Mouse (Mus musculus): ENCODE results near the gene Foxn3.

Foxn3 gene

DNA sequence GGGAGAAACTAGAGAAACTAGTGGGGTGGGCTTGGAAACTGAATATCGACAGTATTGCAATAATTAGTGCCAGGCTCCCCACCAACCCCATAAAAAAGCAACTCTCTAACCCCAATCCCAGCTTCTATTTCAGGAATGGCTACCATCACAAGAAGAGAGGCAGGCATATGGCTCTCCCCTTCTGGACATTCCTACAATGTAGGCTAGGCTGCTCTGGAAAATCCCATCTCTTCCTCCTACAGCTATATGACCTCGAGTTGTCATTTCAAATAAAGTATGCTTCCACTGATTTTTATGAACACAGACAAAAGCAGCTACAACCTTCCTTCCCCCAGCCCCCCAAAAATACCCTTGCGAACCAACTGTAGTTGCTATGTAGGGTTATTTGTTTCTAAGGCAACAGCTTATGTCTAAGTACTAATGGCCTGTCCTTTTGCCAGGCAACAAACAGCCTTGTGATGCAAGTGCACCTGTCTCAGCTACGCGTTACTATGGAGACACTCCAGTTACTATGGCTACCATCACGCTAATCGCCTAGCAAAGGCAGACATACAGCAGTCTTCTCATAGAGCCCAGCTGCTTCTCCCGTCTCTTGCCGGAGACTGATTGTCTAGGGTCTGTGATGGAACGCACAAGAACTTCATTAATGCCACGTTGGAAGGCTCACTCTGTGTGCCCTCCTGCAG is 223.6 kb downstream of the Foxn3 start:
- CTCF ChIA-PET, result interaction anchor here in 1 of 4 experiments (0.5 kb wide), 1 partner anchor 1160 kb away, joined by 3 read pairs; no protein-coding TSS in a partner anchor

DNA sequence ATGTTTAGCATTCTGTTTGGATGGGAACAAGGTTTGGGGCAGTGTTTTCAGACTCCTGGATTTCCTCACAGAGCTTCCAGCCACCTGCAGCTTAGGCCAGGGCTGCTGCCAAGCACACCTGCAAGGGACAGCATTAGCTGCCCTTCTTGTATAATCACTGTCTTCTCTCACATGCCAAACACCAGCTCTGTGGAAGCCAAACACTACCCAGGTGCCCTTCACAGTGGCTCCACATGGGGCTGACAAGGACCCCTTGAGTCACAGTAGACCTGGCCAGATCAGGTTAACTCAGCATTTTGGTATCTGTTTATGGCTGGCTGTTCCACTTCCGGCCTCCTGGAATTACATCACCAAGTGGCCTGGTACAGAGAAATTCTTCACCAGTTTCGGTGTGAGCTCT is 224.6 kb downstream of the Foxn3 start:
- ChIA-PET CTCF (interaction anchor here in 1 of 4 experiments (0.6 to 0.7 kb wide), 3 partner anchors 14 to 166 kb away, joined by 3 to 8 read pairs (median 7); no protein-coding TSS in a partner anchor), POLR2A (interaction anchor here in 3 of 4 experiments (0.6 to 9.5 kb wide), 18 partner anchors 8 to 545 kb away, joined by 3 to 105 read pairs (median 6); partner anchors contain the start of genes Efcab11 (in 1 of the 3) and Tdp1 (in 1 of the 3))

More for the DNA sequence above, 223.6 kb downstream of the Foxn3 start:
- POLR2A ChIA-PET, result interaction anchor here in 3 of 4 experiments (0.6 to 9.5 kb wide), 38 partner anchors 8 to 544 kb away, joined by 3 to 105 read pairs (median 5); partner anchors contain the start of genes Efcab11 (in 1 of the 3) and Tdp1 (in 1 of the 3)

DNA sequence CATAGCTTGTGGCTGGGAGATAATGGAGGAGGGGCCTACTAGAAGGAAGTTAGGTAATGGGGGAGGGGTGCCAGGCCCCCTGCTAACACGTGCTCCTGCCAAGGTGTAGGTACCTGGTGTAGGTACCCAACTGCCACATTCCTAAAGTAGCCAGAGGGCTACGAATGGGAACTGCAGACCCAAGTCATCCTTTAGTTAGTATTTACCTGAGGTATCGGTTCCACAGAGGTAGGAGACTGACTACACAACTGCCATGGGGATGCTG is 226.3 kb downstream of the Foxn3 start:
- POLR2A ChIA-PET, result interaction anchor here in 2 of 4 experiments (0.9 to 9.5 kb wide), 8 partner anchors 6 to 43 kb away, joined by 3 to 105 read pairs (median 10); no protein-coding TSS in a partner anchor
- CTCF ChIA-PET, result interaction anchor here in 1 of 4 experiments (0.6 kb wide), 1 partner anchor 43 kb away, joined by 4 read pairs; no protein-coding TSS in a partner anchor

DNA sequence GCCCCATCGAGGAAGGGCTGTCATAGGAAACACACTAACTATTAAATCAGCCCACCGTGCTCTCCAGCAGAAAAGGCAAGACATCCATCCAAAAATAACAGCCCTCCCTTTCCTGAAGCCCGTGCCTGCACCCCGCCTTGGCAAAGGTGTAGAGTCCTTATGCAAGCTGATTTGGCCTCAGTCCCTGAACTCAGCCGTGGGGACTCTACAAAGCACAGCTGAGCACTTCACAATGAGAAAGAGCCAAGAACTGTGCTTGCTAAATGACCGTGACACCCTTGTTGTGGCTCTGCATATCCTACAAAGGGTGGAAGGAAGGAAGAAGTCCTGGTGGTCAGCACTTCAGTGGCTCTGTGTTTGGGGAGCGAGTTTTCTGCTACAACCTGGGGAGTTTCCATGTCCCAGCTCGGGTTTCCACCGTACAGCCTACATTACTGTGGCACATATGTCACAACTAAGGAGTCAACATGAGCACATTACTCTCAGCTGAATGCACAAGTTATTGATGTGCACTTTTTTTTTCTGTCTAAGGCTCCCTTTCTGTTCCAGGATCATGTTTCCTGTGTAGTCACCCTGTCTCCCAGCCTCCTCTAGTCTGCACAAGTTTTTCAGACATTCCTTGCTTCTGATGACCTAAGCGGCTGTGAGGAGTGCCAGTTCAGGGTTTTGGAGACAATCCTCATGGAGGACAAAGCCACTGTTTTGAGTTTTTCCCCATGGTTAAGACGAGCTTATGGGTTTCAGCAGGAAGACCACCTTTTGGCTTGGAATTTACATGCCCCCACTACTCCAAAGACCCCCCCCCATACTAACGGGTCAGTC is 226.8 kb downstream of the Foxn3 start:
- ChIA-PET POLR2A (interaction anchor here in 2 of 4 experiments (0.9 to 9.5 kb wide), 8 partner anchors 6 to 43 kb away, joined by 3 to 105 read pairs (median 10); no protein-coding TSS in a partner anchor), CTCF (interaction anchor here in 1 of 4 experiments (0.6 kb wide), 1 partner anchor 44 kb away, joined by 4 read pairs; no protein-coding TSS in a partner anchor)

DNA sequence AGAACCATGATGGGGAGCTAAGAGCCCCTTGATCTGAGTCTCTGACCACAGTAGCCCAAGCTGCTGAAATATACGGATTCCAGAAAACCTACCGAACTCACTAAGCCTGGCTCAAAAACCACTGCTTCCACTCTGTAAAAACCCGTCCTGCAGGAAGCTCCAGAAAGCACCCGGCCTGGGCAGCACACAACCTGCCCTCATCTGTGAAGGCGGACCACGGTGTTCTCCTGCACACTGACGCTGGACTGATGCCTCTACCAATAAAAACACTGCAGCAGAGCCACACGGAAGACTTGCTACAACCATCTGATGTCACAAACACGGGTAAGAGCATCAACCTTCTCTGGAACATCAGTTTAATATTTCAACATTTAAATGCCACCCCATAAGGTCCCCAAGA is 227.8 kb downstream of the Foxn3 start:
- POLR2A ChIA-PET, result interaction anchor here in 1 of 4 experiments (1.5 to 9.4 kb wide), 4 partner anchors 7 to 44 kb away, joined by 4 to 103 read pairs (median 6); no protein-coding TSS in a partner anchor
- CTCF ChIA-PET, result no interaction called here

DNA sequence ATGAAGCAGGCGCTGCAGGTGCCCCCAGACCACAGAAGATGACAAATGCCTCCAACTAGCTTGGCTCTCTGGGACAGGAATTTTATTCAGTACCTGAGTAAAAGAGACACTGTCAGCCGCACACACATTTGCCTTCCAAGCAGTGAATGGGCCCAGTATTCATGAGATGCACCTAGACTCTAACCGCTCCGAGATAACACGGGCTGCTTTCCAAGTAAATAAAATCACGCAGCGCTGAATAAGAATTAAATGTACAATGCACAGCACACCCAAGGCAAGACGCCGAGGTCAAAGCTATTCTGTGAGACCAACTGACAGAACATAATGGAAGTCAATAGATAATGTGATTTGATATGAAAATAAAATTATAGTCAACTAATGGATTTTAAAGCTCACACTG is 229.4 kb downstream of the Foxn3 start:
- CTCF ChIA-PET, result no interaction called here
- POLR2A ChIA-PET, result interaction anchor here in 2 of 4 experiments (0.7 to 7.2 kb wide), 9 partner anchors 7 to 57 kb away, joined by 3 to 71 read pairs (median 4); no protein-coding TSS in a partner anchor

DNA sequence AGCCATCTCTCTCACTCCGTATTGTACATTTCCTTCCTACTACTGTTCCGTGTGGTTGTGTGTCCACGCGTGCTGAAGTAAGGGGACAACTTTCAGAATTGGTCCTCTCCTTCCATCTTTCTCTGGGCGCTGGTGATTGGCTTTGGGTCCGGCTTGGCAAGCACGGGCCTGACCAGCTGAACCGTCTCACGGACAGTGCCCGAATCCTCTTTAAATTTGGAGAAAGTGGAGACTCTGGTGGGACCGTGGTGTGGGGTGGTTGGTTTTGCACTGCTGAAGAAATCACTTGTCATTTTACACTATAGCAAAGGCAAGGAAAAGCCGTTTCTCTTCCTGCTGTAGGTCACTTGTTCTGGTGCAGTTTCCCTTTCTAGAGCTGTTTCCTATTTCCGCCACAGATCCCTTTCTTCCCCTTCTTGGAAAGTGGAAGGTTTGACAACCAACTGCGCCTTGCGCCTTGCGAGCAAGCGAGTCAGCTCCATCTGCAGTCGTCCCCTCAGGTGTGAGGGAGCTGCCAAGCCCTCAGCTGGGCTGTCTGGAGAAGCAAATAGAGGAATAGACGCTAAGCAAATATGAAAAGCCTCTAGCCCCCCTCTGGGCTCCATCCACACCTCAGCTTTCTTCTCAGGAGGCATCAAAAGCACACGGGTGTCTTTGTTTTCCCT is 229.9 kb downstream of the Foxn3 start:
- ChIA-PET POLR2A (interaction anchor here in 2 of 4 experiments (0.7 to 10.1 kb wide), 9 partner anchors 7 to 58 kb away, joined by 3 to 103 read pairs (median 4); no protein-coding TSS in a partner anchor), CTCF (interaction anchor here in 1 of 4 experiments (0.7 kb wide), 1 partner anchor 1053 kb away, joined by 3 read pairs; no protein-coding TSS in a partner anchor)

DNA sequence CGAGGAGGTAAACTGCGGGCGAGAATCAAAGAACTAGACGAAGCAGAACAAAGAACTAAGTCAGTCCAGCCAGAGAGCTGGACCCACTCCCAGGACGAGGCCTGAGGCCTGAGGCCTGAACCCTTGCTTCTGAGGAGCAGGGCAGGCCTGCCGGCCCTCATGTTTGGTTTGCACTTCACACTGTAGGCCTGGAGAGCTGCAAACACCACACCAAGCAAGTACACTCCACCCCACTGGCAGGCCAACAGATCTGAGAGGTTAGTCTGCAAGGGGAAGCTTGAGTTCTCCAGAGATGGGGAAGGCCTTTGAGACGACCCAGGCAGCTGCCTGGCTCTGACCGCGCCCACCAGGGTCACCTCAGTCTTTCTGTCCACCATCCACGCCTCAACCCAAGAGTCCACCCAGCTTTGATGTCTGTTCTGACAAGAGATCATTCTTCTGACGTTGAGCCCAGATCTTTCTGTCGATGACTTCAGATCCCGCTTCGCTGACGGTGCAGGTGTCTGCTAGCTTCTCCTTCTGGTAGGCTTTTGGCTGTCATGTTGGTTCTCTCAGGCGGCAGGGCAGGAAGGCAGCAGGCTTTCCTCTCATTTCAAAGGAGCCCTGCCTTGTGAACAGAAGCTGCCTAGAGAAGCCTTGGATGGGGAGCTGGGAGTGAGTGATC is 231.1 kb downstream of the Foxn3 start:
- ChIA-PET POLR2A (interaction anchor here in 3 of 4 experiments (0.8 to 10.1 kb wide), 13 partner anchors 8 to 58 kb away, joined by 3 to 103 read pairs (median 4); no protein-coding TSS in a partner anchor), CTCF (interaction anchor here in 1 of 4 experiments (0.7 kb wide), 1 partner anchor 782 kb away, joined by 3 read pairs; no protein-coding TSS in a partner anchor)

DNA sequence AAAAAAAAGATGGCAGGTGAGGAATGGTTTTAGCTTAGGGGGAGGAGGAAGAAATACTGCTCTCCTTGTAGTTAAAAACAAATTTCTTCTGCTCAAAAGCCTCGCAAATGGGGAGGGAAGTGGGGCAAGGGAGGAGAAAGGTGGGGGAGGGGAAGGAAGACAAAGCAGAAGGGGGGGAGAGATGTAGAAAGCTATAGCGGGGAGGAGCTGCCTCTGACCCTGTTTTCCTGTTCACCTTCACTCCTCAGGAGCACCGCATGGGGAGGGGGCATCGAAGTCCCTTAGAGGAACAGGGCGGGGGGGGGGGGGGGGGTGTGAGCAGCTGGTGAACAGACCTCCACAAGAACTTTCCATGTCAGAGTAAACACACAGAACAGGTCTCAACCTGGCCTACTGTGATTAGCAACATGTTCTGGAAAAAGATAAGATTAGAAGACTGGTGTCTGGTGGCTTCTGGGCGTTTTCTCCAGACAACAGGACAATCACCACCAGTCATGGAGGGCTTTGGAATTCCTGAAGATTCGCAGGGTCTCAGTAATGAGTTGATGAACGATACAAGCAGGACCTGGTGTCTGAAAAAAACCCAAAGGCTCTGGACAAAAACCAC is 231.9 kb downstream of the Foxn3 start:
- POLR2A ChIA-PET, result interaction anchor here in 3 of 4 experiments (0.6 to 10.1 kb wide), 15 partner anchors 9 to 1271 kb away, joined by 3 to 103 read pairs (median 5); no protein-coding TSS in a partner anchor
- CTCF ChIA-PET, result interaction anchor here in 2 of 4 experiments (0.6 to 0.7 kb wide), 3 partner anchors 29 to 213 kb away, joined by 3 read pairs; no protein-coding TSS in a partner anchor

DNA sequence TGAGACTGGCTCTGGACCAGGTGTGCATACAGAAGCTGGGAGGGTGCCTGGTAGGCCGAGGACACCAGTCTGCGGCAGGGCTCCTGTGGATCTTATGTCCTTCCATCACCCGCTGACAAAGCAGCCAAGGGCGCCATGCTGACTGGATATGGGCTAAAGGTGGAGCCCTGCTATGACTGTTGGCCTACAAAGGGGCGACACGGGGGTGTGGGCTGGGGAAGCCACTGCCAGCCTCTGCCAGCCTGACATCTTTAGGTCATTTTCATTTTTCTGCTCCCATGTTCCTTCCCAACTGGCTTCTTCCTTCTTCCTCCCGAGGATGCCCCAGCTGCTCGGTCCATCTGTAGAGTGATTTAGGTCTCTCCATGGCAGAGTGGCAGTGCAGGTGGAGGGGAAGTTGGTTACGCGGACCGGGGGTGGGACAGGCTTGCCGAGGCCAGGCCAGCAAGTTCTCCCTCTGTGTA is 232.5 kb downstream of the Foxn3 start:
- POLR2A ChIA-PET, result interaction anchor here in 3 of 4 experiments (0.6 to 10.1 kb wide), 18 partner anchors 9 to 295 kb away, joined by 3 to 103 read pairs (median 4); no protein-coding TSS in a partner anchor
- CTCF ChIA-PET, result interaction anchor here in 1 of 4 experiments (0.7 kb wide), 2 partner anchors 30 to 181 kb away, joined by 3 read pairs; no protein-coding TSS in a partner anchor

DNA sequence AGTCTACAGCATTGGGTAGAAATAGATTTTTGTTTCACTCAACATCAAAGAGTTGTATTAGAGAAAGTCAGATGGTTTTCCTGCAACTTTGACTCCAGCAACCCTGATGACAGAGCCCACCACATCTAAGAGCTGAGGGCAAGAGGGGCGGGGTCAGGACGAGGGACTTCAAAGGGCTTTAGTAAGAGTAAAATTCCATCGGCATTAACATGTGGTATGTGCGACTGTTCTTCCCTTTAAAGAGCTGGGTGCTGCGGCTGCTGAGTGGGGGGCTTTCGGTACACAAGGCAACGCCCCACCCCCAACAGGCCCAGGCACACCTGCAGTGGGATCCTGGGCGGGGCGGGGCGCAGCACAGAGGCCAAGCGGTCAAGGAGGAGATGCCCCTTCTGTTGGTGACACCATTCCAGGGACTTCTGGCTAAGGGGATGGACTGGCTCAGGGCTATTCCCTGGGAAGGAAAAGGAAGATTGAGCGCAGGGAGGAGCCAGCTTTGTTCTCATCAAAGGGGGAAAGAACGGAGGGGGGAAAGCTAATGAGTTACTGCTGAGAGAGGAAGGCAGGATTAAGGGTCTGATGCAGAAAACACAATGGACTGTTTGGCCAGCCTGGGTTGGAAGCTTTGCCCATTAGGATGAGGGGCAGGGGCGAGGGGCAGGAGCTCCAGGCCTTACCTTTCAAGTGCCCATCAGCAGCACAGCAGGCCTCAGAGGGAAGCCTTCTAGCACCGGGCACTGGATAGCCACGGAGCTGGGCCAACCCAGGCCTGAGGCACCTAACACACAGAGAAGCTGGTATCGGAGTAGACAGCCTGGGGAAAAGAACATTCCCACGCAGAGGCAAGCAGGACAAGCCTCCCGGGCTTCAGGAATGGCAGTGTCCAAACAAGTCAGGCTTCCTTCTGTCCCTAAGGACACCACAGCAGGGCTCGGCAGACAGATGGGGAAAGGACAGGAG is 233.8 kb downstream of the Foxn3 start:
- ChIA-PET CTCF (interaction anchor here in 1 of 4 experiments (1.7 kb wide), 1 partner anchor 30 kb away, joined by 4 read pairs; no protein-coding TSS in a partner anchor), POLR2A (interaction anchor here (0.7 to 10.1 kb wide), 29 partner anchors 10 to 71 kb away, joined by 3 to 103 read pairs (median 4); no protein-coding TSS in a partner anchor)

DNA sequence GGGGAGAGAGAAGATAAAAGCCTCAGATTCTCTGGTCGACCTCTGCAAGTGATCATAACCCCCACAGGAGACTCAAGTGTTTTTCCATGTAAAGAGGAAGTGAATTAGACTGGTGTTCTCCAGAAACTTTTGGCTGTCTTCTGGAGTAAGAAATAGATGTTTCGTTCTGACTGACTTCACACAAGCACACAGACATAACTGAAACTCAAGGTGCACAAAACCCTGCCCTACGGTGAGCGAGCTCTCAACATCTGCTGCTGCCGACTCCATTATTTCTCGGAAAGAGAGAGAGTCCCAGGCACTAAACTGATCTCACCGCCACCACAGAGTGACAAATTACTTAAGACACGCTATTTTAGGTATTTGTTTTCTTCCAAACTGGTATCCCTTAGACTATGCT is 237.2 kb downstream of the Foxn3 start:
- ChIA-PET POLR2A (interaction anchor here in 1 of 4 experiments (1.3 to 10.1 kb wide), 3 partner anchors 10 to 17 kb away, joined by 4 to 103 read pairs (median 5); no protein-coding TSS in a partner anchor), CTCF (no interaction called here)

DNA sequence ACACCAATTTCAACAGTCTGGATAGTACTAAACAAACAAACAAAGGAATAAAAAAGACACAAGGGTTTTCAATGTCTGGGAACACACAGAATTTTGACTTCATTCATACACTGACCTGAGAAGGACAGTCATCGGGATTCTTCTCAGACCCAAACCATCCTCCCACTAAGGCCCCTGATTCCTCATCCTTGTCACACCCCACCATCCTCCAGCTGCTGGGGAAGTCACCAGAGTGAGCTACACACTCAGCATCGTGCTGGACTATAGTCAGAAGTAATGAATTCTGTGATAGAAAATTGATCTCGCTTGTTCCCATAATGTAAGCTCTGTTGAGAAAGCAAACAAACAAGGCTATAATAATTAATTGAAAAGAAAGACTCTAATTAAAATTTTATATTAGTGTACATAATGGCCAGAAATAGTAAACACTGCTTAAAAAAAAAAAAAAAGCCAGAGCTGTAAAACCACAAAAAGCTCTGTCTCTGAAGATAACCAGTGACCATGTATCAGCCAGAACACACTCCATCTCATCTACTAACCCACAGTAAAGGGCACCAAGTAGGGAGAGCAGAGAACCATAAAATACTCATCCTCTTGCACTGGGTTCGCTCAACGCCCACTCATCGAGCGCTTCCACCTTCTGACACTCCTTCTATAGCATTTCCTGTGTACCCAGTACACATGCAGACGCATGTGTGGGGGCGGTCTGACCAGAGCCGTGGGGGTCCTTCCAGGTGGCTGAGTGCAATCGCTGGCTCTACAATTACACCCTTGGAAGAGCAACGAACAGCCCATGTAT is 241.6 kb downstream of the Foxn3 start:
- ChIA-PET CTCF (no interaction called here), POLR2A (interaction anchor here in 1 of 4 experiments (1.0 kb wide), 1 partner anchor 51 kb away, joined by 3 read pairs; no protein-coding TSS in a partner anchor)

DNA sequence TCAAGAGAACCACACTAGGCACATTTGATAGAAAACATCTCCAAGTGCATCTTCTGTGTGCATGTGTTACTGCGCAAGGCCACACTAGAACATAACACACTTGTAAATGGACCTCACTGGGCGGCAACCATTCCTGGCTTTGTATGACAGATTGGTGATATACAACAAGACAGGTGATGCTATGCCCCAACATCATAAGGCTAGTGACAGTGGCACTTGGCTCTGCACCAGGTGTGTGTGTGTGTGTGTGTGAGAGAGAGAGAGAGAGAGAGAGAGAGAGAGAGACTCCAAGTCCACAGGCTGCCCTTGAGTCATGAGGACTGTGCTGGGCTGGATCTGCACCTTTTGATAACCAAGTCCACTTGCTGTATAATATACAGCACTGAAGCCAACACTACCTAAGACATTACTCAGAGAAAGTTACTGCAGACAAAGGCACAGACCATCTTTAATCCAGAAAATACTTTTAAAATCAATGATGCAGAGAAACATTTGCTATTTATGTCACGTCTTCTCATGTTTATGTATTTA is 242.4 kb downstream of the Foxn3 start:
- CTCF ChIA-PET, result no interaction called here

DNA sequence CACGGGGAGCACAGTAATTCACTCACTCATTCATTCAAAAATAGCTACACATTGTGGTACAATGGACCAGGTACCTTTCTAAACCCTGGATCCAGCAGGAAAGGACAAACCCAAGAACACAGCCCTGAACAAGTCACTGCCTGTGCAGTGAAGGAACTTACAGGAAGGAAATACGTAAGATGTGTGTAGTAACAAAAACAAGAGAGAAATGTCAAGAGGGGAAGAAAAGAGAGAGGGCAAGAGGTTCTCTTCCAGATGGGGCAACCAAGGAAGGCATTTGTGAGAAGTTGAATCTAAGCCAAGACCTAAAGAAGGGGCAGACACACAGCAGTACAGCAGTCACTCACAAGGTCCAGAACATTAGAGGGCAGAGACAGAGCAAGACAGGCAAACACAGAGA is 243.5 kb downstream of the Foxn3 start:
- POLR2A ChIA-PET, result interaction anchor here in 1 of 4 experiments (1.2 to 1.5 kb wide), 2 partner anchors 10 to 20 kb away, joined by 5 to 6 read pairs; no protein-coding TSS in a partner anchor
- CTCF ChIA-PET, result interaction anchor here in 1 of 4 experiments (0.7 kb wide), 1 partner anchor 344 kb away, joined by 3 read pairs; no protein-coding TSS in a partner anchor

More for the DNA sequence above, 242.4 kb downstream of the Foxn3 start:
- POLR2A ChIA-PET, result interaction anchor here in 1 of 4 experiments (1.5 kb wide), 1 partner anchor 9 kb away, joined by 6 read pairs; no protein-coding TSS in a partner anchor
